Mouse (Mus musculus): ENCODE data around the gene Plekhh3. TPM values are rescaled to one million over a fixed set of nuclear protein-coding genes. Genes with fewer than 3 reads are reported as not detected.

Gene Plekhh3
- total RNA-seq, 1 experiment from 2014 or later = not detected

- no peak for ATAC-seq (replicated peaks in 1 of 2; ENCODE audit: insufficient read depth in 1 of 2, low FRiP score in 2 of 2, low TSS enrichment in 1 of 2, low read depth in 1 of 2, poor library complexity in 2 of 2, severe bottlenecking in 2 of 2)
Measured at GRCm38 (mm10) chr11:101118105-101118504, 53.0 kb downstream of the Plekhh3 start.

DNA sequence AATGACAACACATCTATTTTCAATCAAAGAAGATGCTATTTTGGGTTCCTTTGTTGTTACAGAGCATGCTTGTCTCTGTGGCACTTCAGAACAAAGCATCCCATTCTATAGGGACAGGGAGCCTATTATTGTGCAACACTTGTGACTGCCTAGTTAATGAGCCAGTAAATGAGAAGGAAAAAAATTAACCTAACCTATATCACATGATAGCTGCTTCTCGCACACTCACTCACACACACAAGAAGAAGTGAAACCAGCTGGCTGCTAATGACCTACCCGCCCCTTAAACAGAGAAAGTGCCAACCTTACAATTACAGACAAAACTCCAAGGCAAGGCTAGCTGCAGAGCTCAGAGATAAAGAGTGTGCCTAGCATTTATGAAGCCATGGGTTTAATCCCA lies 55.6 kb downstream of the Plekhh3 start:
- ATAC-seq (replicated peaks in 1 of 2; ENCODE audit: insufficient read depth in 1 of 2, low FRiP score in 2 of 2, low TSS enrichment in 1 of 2, low read depth in 1 of 2, poor library complexity in 2 of 2, severe bottlenecking in 2 of 2) = no peak

Other genes starting within 250 kb of the Plekhh3 start
- gene Stat3, start 231.8 kb downstream of the Plekhh3 start, total RNA-seq (2017) = 108 and 135 TPM in 2 replicates
- gene Cavin1, start 200.5 kb downstream of the Plekhh3 start, total RNA-seq (2017) = 9.8 and 13.4 TPM in 2 replicates
- 7.5 and 32.6 TPM in 2 replicates for gene Atp6v0a1, start 161.9 kb downstream of the Plekhh3 start, total RNA-seq (2017)
- gene Naglu, start 101.3 kb downstream of the Plekhh3 start, total RNA-seq (2017) = 16.4 and 20.6 TPM in 2 replicates
- not detected in 2 replicates for gene Hsd17b1, start 92.9 kb downstream of the Plekhh3 start, total RNA-seq (2017)
- 20.0 and 21.7 TPM in 2 replicates for gene Coasy, start 88.8 kb downstream of the Plekhh3 start, total RNA-seq (2017)
- gene Mlx, start 84.1 kb downstream of the Plekhh3 start, total RNA-seq (2017) = 36.5 and 57.0 TPM in 2 replicates
- 34.5 and 60.5 TPM in 2 replicates for gene Psmc3ip, start 75.9 kb downstream of the Plekhh3 start, total RNA-seq (2017)
- gene Retreg3, start 51.5 kb downstream of the Plekhh3 start, total RNA-seq (2017) = 30.9 and 38.8 TPM in 2 replicates
- 30.0 and 47.4 TPM in 2 replicates for gene Tubg1, start 51.4 kb downstream of the Plekhh3 start, total RNA-seq (2017)
- not detected in 2 replicates for gene Tubg2, start 15.4 kb downstream of the Plekhh3 start, total RNA-seq (2017)
- gene Cntnap1, start 828 bp downstream of the Plekhh3 start, total RNA-seq (2017) = 0.31 TPM in 1 of 2 replicates, not detected in the other
- not detected in 2 replicates for gene Ccr10, start 4.1 kb upstream of the Plekhh3 start, total RNA-seq (2017)
- 38.1 and 45.0 TPM in 2 replicates for gene Ezh1, start 55.1 kb upstream of the Plekhh3 start, total RNA-seq (2017)
- gene Ramp2, start 74.7 kb upstream of the Plekhh3 start, total RNA-seq (2017) = 6.9 TPM in 1 of 2 replicates, not detected in the other
- gene Vps25, start 82.4 kb upstream of the Plekhh3 start, total RNA-seq (2017) = 55.0 and 59.3 TPM in 2 replicates
- 0.63 TPM in 1 of 2 replicates, not detected in the other for gene Wnk4, start 89.2 kb upstream of the Plekhh3 start, total RNA-seq (2017)
- 1.3 and 2.4 TPM in 2 replicates for gene Cntd1, start 107.7 kb upstream of the Plekhh3 start, total RNA-seq (2017)
- gene Coa3, start 107.8 kb upstream of the Plekhh3 start, total RNA-seq (2017) = 24.6 and 33.0 TPM in 2 replicates
- gene Becn1, start 130.9 kb upstream of the Plekhh3 start, total RNA-seq (2017) = 139 and 177 TPM in 2 replicates
- 101 and 128 TPM in 2 replicates for gene Psme3, start 144.9 kb upstream of the Plekhh3 start, total RNA-seq (2017)
- gene Aoc2, start 153.7 kb upstream of the Plekhh3 start, total RNA-seq (2017) = 1.1 and 2.6 TPM in 2 replicates
- 0.10 TPM in 1 of 2 replicates, not detected in the other for gene Aoc3, start 159.3 kb upstream of the Plekhh3 start, total RNA-seq (2017)
- not detected in 2 replicates for gene G6pc, start 196.2 kb upstream of the Plekhh3 start, total RNA-seq (2017)
- 46.5 and 52.0 TPM in 2 replicates for gene Aarsd1, start 246.3 kb upstream of the Plekhh3 start, total RNA-seq (2017)